Mouse (Mus musculus) skeletal muscle tissue, postnatal 0 days (tissue): Measurements from ENCODE around the gene Egflam. TPM values are rescaled to one million over a fixed set of nuclear protein-coding genes. Genes with fewer than 3 reads are reported as not detected.

Experiments
- polyA plus RNA-seq: library from polyadenylated mRNA; unstranded; fragments of >200 nt; fragmentation: Nextera tagmentation; extraction: Ambion mirVana; gene quantifications from 2 replicates; pipeline ENCODE4 v1.2.1, GENCODE M21; 2015

Gene Egflam
- polyA plus RNA-seq: 10.5 and 12.6 TPM in 2 replicates

GRCm38 (mm10) chr15:7397818-7398608 is at the start of gene Egflam:
TSS of gene Egflam (minus strand) at chr15:7398395.

